Mouse (Mus musculus) neural tube, embryonic 14.5 days (tissue): Measurements from ENCODE around the gene Lrrc4. TPM values are rescaled to one million over a fixed set of nuclear protein-coding genes. Genes with fewer than 3 reads are reported as not detected.

Experiments used
- ATAC-seq: fragments of 200-750 bp; cut with Nextera tagmentation; 2 replicates; pipeline ENCODE4 v1.8.0; 2017; ENCODE audit warnings: low read depth, mild to moderate bottlenecking, moderate TSS enrichment, moderate library complexity
- H3K27ac ChIP-seq: fragments of 300-500 bp; sonication (generic); 2 replicates; pipeline ENCODE4 v1.5.1; 2014; ENCODE audit warnings: low read depth, mild to moderate bottlenecking, control low read depth, low read length, moderate library complexity, mixed read lengths
- H3K27me3 ChIP-seq: fragments of 300-500 bp; sonication (generic); 2 replicates; pipeline ENCODE4 v1.6.1; 2014; ENCODE audit warnings: low read length; ENCODE audit not compliant: control insufficient read depth, insufficient read depth
- H3K36me3 ChIP-seq: fragments of 300-500 bp; sonication (generic); 2 replicates; pipeline ENCODE4 v1.6.1; 2014; ENCODE audit warnings: low read length, mixed read lengths; ENCODE audit not compliant: control insufficient read depth, insufficient read depth
- H3K4me1 ChIP-seq: fragments of 300-500 bp; sonication (generic); 2 replicates; pipeline ENCODE4 v1.6.1; 2014; ENCODE audit warnings: low read length; ENCODE audit not compliant: control insufficient read depth, insufficient read depth
- H3K4me2 ChIP-seq: fragments of 300-500 bp; sonication (generic); 2 replicates; pipeline ENCODE4 v1.6.1; 2014; ENCODE audit warnings: mild to moderate bottlenecking, low read depth, low read length, control low read depth
- H3K4me3 ChIP-seq: fragments of 300-500 bp; sonication (generic); 2 replicates; pipeline ENCODE4 v1.5.1; 2014; ENCODE audit warnings: low read depth, low read length, control low read depth, mixed read lengths
- H3K9ac ChIP-seq: fragments of 300-500 bp; sonication (generic); replicated peaks from 2 replicates; pipeline ENCODE4 v1.6.1; 2014; ENCODE audit warnings: low read depth, mild to moderate bottlenecking, control low read depth, low read length, mixed read lengths
- H3K9me3 ChIP-seq: fragments of 300-500 bp; sonication (generic); 2 replicates; pipeline ENCODE4 v1.6.1; 2016; ENCODE audit warnings: low read length; ENCODE audit not compliant: control insufficient read depth
- WGBS: fragments of 180-500 bp; shearing (Covaris S2); extraction: QIAGEN DNeasy Blood & Tissue Kit; methylation state at CpG from one replicate; pipeline ENCODE4 v1.1.7; 2014; 5-methylcytosine and 5-hydroxymethylcytosine counted together
- polyA plus RNA-seq: library from polyadenylated mRNA; unstranded; fragments of >200 nt; fragmentation: Nextera tagmentation; extraction: Ambion mirVana; gene quantifications from 2 replicates; pipeline ENCODE4 v1.2.1, GENCODE M21; 2014

The Lrrc4 gene
- polyA plus RNA-seq, 1 experiment from 2014 or later = 11.5 TPM

- H3K27me3 ChIP-seq = no peaks in the 10 kb centered on the region
- H3K9me3 ChIP-seq = no peaks in the 10 kb centered on the region
- no peak overlapping the region for H3K27ac ChIP-seq
- no peak overlapping the region for H3K9ac ChIP-seq
- no peak overlapping the region for H3K4me3 ChIP-seq
- peaks cover 6% of the 10 kb centered on the region; the same call in 1 of the 2 replicates for H3K4me1 ChIP-seq
- no peaks in the 10 kb centered on the region for H3K36me3 ChIP-seq
- no peak for ATAC-seq
- WGBS = 64% methylated on average over 2 of the region's 2 CpGs
- no peak overlapping the region for H3K4me2 ChIP-seq
These were observed 31.7 kb downstream of the Lrrc4 start for GRCm38 (mm10) chr6:28799818-28800217.

DNA sequence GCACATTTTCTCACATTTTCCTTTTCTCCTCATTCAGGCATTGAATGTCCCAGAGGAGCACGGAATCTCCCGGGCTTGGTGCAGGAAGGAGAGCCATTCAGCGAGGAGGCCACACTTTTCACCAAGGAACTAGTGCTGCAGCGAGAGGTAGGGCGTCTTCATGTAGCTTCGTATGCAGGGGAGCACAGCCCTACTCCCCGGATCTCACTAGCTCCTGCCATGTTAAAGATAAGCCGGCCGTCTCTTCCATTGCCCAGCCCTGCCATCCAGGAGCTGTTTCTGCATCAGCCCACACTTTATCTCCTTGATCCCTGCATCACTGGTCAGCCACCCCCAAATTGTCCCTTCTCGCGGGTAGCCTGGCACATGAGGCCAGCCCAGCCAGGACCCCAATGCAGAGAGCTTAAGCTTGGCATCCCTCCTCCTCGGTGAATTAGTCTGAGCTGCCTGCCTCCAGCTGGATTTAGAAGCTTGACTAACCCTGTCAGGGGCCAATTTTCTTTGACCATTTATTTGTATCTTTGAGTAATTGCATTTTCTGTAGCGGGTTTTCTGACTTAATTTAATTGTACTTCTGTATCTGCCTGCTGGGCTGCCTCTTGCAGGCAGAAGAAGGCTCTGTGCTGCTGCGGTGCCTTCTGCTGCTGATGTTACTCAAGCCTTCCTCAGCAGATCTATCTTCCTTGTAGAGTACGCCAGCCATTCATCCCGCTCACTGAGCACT, 35.6 kb downstream of the Lrrc4 start:
- no peak overlapping the region for H3K4me3 ChIP-seq
- no peaks in the 10 kb centered on the region for H3K27me3 ChIP-seq
- no peak overlapping the region for H3K4me2 ChIP-seq
- H3K9me3 ChIP-seq = no peaks in the 10 kb centered on the region
- H3K36me3 ChIP-seq = no peaks in the 10 kb centered on the region
- H3K4me1 ChIP-seq = peaks cover 6% of the 10 kb centered on the region; the same call in 1 of the 2 replicates
- ATAC-seq = peak; percentile 47; the same call in 1 of the 2 replicates
- no peak overlapping the region for H3K27ac ChIP-seq
- no peak overlapping the region for H3K9ac ChIP-seq
- 72% methylated on average over 16 of the region's 16 CpGs for WGBS

DNA sequence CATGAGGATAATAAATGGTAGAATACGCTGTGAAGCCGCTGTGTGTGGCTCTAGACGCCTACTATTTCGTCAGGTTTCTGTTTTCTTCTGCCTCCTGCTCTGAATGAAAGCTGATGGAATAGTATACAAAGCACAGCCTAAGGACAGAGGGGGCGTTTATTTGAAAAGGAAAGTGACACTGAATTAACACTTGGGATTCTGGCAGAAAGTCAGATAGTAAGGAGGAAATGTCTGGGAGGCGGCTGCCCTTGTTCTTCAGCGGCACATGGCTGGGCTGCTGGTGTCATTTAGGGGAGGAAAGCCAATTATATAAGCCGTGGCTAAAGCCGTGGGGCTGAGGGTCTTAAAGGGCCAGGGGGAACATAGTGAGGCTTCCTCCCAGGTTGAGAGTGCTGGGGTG, 36.2 kb downstream of the Lrrc4 start:
- peak; percentile 59; the same call in 1 of the 2 replicates for ATAC-seq
- no peak overlapping the region for H3K27ac ChIP-seq
- no peak overlapping the region for H3K4me2 ChIP-seq
- H3K27me3 ChIP-seq = no peaks in the 10 kb centered on the region
- H3K9ac ChIP-seq = no peak overlapping the region
- peaks cover 6% of the 10 kb centered on the region; the same call in 1 of the 2 replicates for H3K4me1 ChIP-seq
- no peaks in the 10 kb centered on the region for H3K9me3 ChIP-seq
- no peak overlapping the region for H3K4me3 ChIP-seq
- no peaks in the 10 kb centered on the region for H3K36me3 ChIP-seq
- WGBS = 8% methylated on average over 9 of the region's 9 CpGs

- no peaks in the 10 kb centered on the region for H3K9me3 ChIP-seq
- H3K4me3 ChIP-seq = no peak overlapping the region
- no peaks in the 10 kb centered on the region for H3K27me3 ChIP-seq
- ATAC-seq = no peak
- H3K27ac ChIP-seq = no peak overlapping the region
- no peak overlapping the region for H3K9ac ChIP-seq
- H3K36me3 ChIP-seq = no peaks in the 10 kb centered on the region
- peaks cover 6% of the 10 kb centered on the region; the same call in 1 of the 2 replicates for H3K4me1 ChIP-seq
- no peak overlapping the region for H3K4me2 ChIP-seq
- 81% methylated on average over 3 of the region's 3 CpGs for WGBS
These were observed 39.7 kb downstream of the Lrrc4 start for GRCm38 (mm10) chr6:28791809-28792208.

DNA sequence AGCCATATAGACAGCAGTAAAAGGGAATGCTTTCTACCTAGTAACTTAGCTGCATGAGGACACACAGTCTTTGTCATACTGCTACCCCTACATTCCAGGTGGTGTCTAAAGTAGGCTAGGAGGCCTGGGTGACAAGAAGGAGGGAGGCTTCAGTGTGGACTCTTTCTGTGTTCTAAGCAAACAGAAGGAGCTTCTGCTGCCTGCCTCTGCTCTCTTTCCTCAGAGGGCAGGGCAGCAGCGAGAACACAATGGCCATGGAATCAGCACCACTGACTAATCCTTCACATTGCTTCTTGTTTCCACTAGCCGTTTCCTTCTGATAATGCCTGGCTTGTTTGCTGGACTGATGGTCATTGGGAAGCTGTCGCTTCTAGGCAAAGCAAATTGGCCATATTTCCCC, 40.4 kb downstream of the Lrrc4 start:
- no peaks in the 10 kb centered on the region for H3K27me3 ChIP-seq
- no peak for ATAC-seq
- H3K36me3 ChIP-seq = no peaks in the 10 kb centered on the region
- WGBS = 48% methylated on average over 3 of the region's 3 CpGs
- no peak overlapping the region for H3K9ac ChIP-seq
- no peak overlapping the region for H3K4me3 ChIP-seq
- H3K4me1 ChIP-seq = peaks cover 6% of the 10 kb centered on the region; the same call in 1 of the 2 replicates
- H3K4me2 ChIP-seq = no peak overlapping the region
- no peaks in the 10 kb centered on the region for H3K9me3 ChIP-seq
- H3K27ac ChIP-seq = no peak overlapping the region

GRCm38 (mm10) chr6:28789685-28790084, 41.9 kb downstream of the Lrrc4 start:
- Histone ChIP-seq H3K27ac (no peak overlapping the region), H3K4me3 (no peak overlapping the region), H3K4me2 (no peak overlapping the region), H3K4me1 (no peaks in the 10 kb centered on the region), H3K9ac (no peak overlapping the region), H3K9me3 (no peaks in the 10 kb centered on the region), H3K27me3 (no peaks in the 10 kb centered on the region), H3K36me3 (no peaks in the 10 kb centered on the region)
- WGBS = 70% methylated on average over 4 of the region's 4 CpGs
- no peak for ATAC-seq

DNA sequence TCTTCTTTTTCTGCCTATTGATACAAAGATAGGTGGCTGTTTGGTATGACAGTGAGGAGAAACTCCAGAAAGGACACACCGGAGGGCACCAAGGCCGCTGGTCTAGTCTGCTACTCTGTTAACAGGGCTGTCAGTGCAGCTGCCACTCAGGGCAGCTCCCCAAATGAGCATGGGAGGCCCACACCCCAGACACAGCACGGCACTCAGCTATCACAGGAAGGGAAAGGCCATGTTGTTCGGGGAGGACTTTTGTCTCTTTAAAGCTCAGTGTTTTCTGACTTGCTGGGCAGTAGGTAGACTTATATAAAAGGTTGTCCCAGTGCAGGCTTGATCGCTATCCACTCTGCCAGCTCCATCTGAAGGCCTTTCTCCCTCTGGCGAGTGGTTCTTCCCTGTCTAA, 44.4 kb downstream of the Lrrc4 start:
- 44% methylated on average over 6 of the region's 6 CpGs for WGBS
- ATAC-seq = no peak
- H3K4me3 ChIP-seq = no peak overlapping the region

DNA sequence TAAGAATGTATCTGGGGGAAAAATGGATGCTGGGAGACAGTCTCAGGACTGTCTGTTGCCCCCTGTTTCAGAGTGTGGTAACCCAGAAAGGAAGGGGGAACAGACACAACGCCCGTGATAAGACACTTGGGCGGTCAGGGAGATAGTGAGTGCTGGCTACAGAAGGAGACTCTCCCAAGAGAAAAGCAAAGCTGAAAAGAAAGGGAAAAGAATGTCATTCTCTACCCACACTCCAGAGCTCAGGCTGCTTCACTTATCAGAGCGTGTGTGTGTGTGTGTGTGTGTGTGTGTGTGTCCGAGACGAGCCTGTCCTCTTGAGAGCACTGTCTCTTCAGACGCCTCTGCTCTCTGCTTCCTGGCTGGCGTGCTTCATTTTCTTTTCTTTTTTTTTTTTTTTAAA, 45.8 kb downstream of the Lrrc4 start:
- Histone ChIP-seq H3K4me1 (no peaks in the 10 kb centered on the region), H3K4me2 (no peak overlapping the region), H3K27me3 (no peaks in the 10 kb centered on the region), H3K36me3 (no peaks in the 10 kb centered on the region), H3K4me3 (no peak overlapping the region), H3K9me3 (no peaks in the 10 kb centered on the region), H3K9ac (no peak overlapping the region), H3K27ac (no peak overlapping the region)
- 87% methylated on average over 8 of the region's 8 CpGs for WGBS
- no peak for ATAC-seq

More for the DNA sequence above, 44.4 kb downstream of the Lrrc4 start:
- H3K4me1 ChIP-seq = no peaks in the 10 kb centered on the region
- H3K36me3 ChIP-seq = no peaks in the 10 kb centered on the region
- no peaks in the 10 kb centered on the region for H3K9me3 ChIP-seq
- no peak overlapping the region for H3K9ac ChIP-seq
- H3K27ac ChIP-seq = no peak overlapping the region
- H3K27me3 ChIP-seq = no peaks in the 10 kb centered on the region
- no peak overlapping the region for H3K4me2 ChIP-seq

GRCm38 (mm10) chr6:28783953-28784352, 47.6 kb downstream of the Lrrc4 start:
- no peak overlapping the region for H3K27ac ChIP-seq
- ATAC-seq = no peak
- H3K36me3 ChIP-seq = no peaks in the 10 kb centered on the region
- H3K9ac ChIP-seq = no peak overlapping the region
- H3K27me3 ChIP-seq = no peaks in the 10 kb centered on the region
- 36% methylated on average over 5 of the region's 5 CpGs for WGBS
- H3K9me3 ChIP-seq = no peaks in the 10 kb centered on the region
- H3K4me2 ChIP-seq = no peak overlapping the region
- no peaks in the 10 kb centered on the region for H3K4me1 ChIP-seq
- H3K4me3 ChIP-seq = no peak overlapping the region
